Mouse (Mus musculus) hindlimb bud, embryonic 11.5 days (tissue): ENCODE data around the gene Gm49383.
"Not testable (repeated sequence)": the region's sequence is repeated elsewhere in the genome, so short reads cannot be mapped to it uniquely, and the experiment has no call there.

Experiments
- DNase-seq: peaks from one replicate; pipeline ENCODE4 v3.0.0-alpha.2; 2012; ENCODE audit warnings: low read depth, low spot score; ENCODE audit errors: extremely low spot score

Gene Gm49383

GRCm38 (mm10) chr12:69167656-69168460 is 29.0 kb downstream of the Gm49383 start:
- DNase-seq, result no peak

- not testable (repeated sequence) for DNase-seq
These were observed 29.9 kb downstream of the Gm49383 start for GRCm38 (mm10) chr12:69166861-69167581.

- no peak for DNase-seq
These were observed 32.0 kb downstream of the Gm49383 start for GRCm38 (mm10) chr12:69164904-69165303.

GRCm38 (mm10) chr12:69163586-69163985 is 33.3 kb downstream of the Gm49383 start:
- not testable (repeated sequence) for DNase-seq

- DNase-seq, result not testable (repeated sequence)
These were observed 36.2 kb downstream of the Gm49383 start for GRCm38 (mm10) chr12:69160677-69161076.

- peak; percentile 98 for DNase-seq
These were observed 37.3 kb downstream of the Gm49383 start for GRCm38 (mm10) chr12:69159578-69159940.

GRCm38 (mm10) chr12:69158765-69159577 is 37.9 kb downstream of the Gm49383 start, which contains the start of gene Rps29:
Gene Rps29, minus strand, starts transcription at chr12:69159186.
- DNase-seq, result peak; percentile 100

- no peak for DNase-seq
These were observed 38.5 kb downstream of the Gm49383 start for GRCm38 (mm10) chr12:69158366-69158764.

- DNase-seq, result no peak
These were observed 39.8 kb downstream of the Gm49383 start for GRCm38 (mm10) chr12:69157107-69157506.

- no peak for DNase-seq
These were observed 40.5 kb downstream of the Gm49383 start for GRCm38 (mm10) chr12:69156436-69156835.

GRCm38 (mm10) chr12:69155923-69156322 is 41.0 kb downstream of the Gm49383 start:
- no peak for DNase-seq

GRCm38 (mm10) chr12:69150049-69150448 is 46.9 kb downstream of the Gm49383 start:
- DNase-seq, result no peak

GRCm38 (mm10) chr12:69147166-69147735 is 49.7 kb downstream of the Gm49383 start:
- DNase-seq, result no peak

- DNase-seq, result no peak
These were observed 53.4 kb downstream of the Gm49383 start for GRCm38 (mm10) chr12:69143460-69143859.

GRCm38 (mm10) chr12:69139841-69140240 is 57.1 kb downstream of the Gm49383 start:
- no peak for DNase-seq

GRCm38 (mm10) chr12:69139201-69139600 is 57.7 kb downstream of the Gm49383 start:
- DNase-seq, result no peak
